Mouse (Mus musculus) CH12.LX (cell line): ENCODE measurements around the gene Pgpep1l.

Experiments used
- CHD2 ChIP-seq: IDR thresholded peaks from 2 replicates; pipeline ENCODE4 v1.6.1; 2011; ENCODE audit warnings: low read length, improper control_type of control experiment
- CTCF ChIP-seq, 2 experiments: IDR thresholded peaks in 1 of 2; conservative IDR thresholded peaks in 1 of 2; 2 replicates each; pipeline ENCODE4 v1.5.1; 2011 to 2012; ENCODE audit warnings: low read depth in 2 of 2, low read length in 2 of 2, improper control_type of control experiment in 1 of 2, inconsistent platforms in 1 of 2, mild to moderate bottlenecking in 1 of 2, moderate library complexity in 1 of 2
- EP300 ChIP-seq: IDR thresholded peaks from 2 replicates; pipeline ENCODE4 v1.6.1; 2011; ENCODE audit warnings: low read length, improper control_type of control experiment
- POLR2A ChIP-seq: IDR thresholded peaks from 2 replicates; pipeline ENCODE4 v1.6.1; 2011; ENCODE audit warnings: low read depth, mild to moderate bottlenecking, improper control_type of control experiment, low read length
- POLR2AphosphoS2 ChIP-seq: IDR thresholded peaks from 2 replicates; pipeline ENCODE4 v1.6.1; 2011; ENCODE audit warnings: low read depth, low read length, improper control_type of control experiment
- RAD21 ChIP-seq: IDR thresholded peaks from 2 replicates; pipeline ENCODE4 v1.6.1; 2011; ENCODE audit warnings: low read depth, mild to moderate bottlenecking, low read length, improper control_type of control experiment, moderate library complexity
- RCOR1 ChIP-seq: conservative IDR thresholded peaks from 2 replicates; pipeline ENCODE4 v1.6.1; 2012; ENCODE audit warnings: low read depth, mild to moderate bottlenecking, inconsistent platforms, low read length, improper control_type of control experiment
- USF1 ChIP-seq: IDR thresholded peaks from 2 replicates; pipeline ENCODE4 v1.6.1; 2014; ENCODE audit warnings: low read depth, mild to moderate bottlenecking, inconsistent platforms, low read length, improper control_type of control experiment
- ZC3H11A ChIP-seq: IDR thresholded peaks from 2 replicates; pipeline ENCODE4 v1.6.1; 2012; ENCODE audit warnings: low read depth, mild to moderate bottlenecking, inconsistent platforms, low read length, improper control_type of control experiment
- ZMIZ1 ChIP-seq: IDR thresholded peaks from 2 replicates; pipeline ENCODE4 v1.6.1; 2012; ENCODE audit warnings: low read depth, mild to moderate bottlenecking, inconsistent platforms, low read length, improper control_type of control experiment

DNA sequence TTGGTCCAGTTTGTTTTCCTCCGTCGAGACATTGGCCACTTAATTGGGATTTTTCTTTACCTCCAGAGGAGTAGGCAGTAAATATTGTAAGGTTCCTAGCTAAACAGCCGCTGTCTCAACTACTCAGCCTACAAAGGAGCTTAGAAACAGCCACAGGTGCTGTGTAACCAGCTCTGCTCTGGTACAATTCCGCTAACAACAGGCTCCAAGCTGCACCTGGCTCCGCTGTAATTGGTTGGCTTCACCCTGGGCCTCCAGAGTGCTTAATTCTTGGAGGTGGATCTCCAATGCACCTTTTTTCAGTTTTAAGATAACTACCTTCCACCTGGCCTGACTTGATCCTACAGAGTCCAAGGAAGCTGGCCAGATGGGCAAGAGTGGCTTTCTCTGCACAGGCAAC lies 40.0 kb downstream of the Pgpep1l start:
- TF ChIP-seq RCOR1 (no peak), CTCF (conservative IDR thresholded peaks at IDR 0.05 in 1 of 2, IDR thresholded peaks at IDR 0.05 in 1 of 2; ENCODE audit: low read depth in 2 of 2, low read length in 2 of 2) (no peak), CHD2 (no peak), USF1 (no peak), POLR2A (no peak), ZC3H11A (no peak), POLR2AphosphoS2 (no peak), RAD21 (no peak), EP300 (no peak), ZMIZ1 (no peak)
